Mouse (Mus musculus) thymus, postnatal 25 days (tissue): ENCODE measurements around the gene Naif1.

Experiments used
- DNase-seq: peaks from one replicate; pipeline ENCODE4 v3.0.0; 2022

Naif1 gene

DNA sequence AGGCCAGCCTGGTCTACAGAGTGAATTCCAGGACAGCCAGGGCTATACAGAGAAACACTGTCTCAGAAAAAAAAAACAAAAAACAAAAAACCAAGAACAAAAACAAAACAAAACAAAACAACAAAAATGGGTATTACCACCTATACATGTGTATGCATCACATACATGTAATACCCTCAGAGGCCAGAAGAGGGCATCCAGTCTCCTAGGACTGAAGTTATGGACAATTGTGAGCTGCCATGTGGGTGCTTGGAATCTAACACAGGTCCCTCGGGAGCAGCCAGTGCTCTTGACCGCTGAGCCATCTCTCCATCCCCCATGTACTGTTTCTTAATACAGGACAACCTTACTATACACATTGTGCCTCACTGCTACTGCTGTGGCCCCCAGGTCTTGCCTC lies 55.3 kb downstream of the Naif1 start:
- no peak for DNase-seq
